Mouse (Mus musculus) hematopoietic stem cell, adult 5-6 weeks (primary cell): ENCODE data around the gene Crocc. TPM values are rescaled to one million over a fixed set of nuclear protein-coding genes. Genes with fewer than 3 reads are reported as not detected.
A peak's percentile ranks its signal among the peaks of the same experiment; 100 is the strongest.

ENCODE experiments used
- ATAC-seq, 2 experiments: fragments of 125-278 bp in 1 of 2; replicated peaks in 1 of 2; 2 replicates each; pipeline ENCODE4 v1.8.0; 2016 to 2017; ENCODE audit warnings: inconsistent platforms in 2 of 2, mild to moderate bottlenecking in 2 of 2, moderate number of reproducible peaks in 2 of 2, low read depth in 1 of 2, moderate TSS enrichment in 1 of 2; ENCODE audit not compliant: low FRiP score in 2 of 2, poor library complexity in 2 of 2, severe bottlenecking in 2 of 2, insufficient read depth in 1 of 2, low TSS enrichment in 1 of 2
- total RNA-seq: library from RNA; stranded (forward); fragments of 172-1452, 232-1000 nt; gene quantifications from 2 replicates; pipeline ENCODE4 v1.2.3, GENCODE M21; 2017

The Crocc gene
- total RNA-seq, 1 experiment from 2014 or later = 8.3 TPM

GRCm38 (mm10) chr4:141041117-141041516 lies 19.2 kb downstream of the Crocc start:
- ATAC-seq = no peak

- ATAC-seq = peak in 1 of 2 experiments; percentile 11; a peak in 1 of 4 replicates
These were observed 26.5 kb downstream of the Crocc start for GRCm38 (mm10) chr4:141033606-141034549.

GRCm38 (mm10) chr4:141031733-141032132 lies 28.6 kb downstream of the Crocc start:
- peak; percentile 77 to 79 for ATAC-seq

GRCm38 (mm10) chr4:141030541-141031206 lies 29.7 kb downstream of the Crocc start:
- no peak for ATAC-seq

GRCm38 (mm10) chr4:141024992-141025391 lies 35.4 kb downstream of the Crocc start:
- ATAC-seq = no peak

- no peak for ATAC-seq
These were observed 36.3 kb downstream of the Crocc start for GRCm38 (mm10) chr4:141024052-141024451.

GRCm38 (mm10) chr4:141021614-141021929 lies 38.8 kb downstream of the Crocc start:
- no peak for ATAC-seq

- ATAC-seq = no peak
These were observed 39.3 kb downstream of the Crocc start for GRCm38 (mm10) chr4:141020811-141021613.

GRCm38 (mm10) chr4:141020220-141020619 lies 40.1 kb downstream of the Crocc start:
- no peak for ATAC-seq

GRCm38 (mm10) chr4:141017657-141018436 lies 42.5 kb downstream of the Crocc start:
- ATAC-seq = no peak

GRCm38 (mm10) chr4:141016311-141016710 lies 44.0 kb downstream of the Crocc start:
- no peak for ATAC-seq

- no peak for ATAC-seq
These were observed 45.0 kb downstream of the Crocc start for GRCm38 (mm10) chr4:141015356-141015755.

- no peak for ATAC-seq
These were observed 45.5 kb downstream of the Crocc start for GRCm38 (mm10) chr4:141014856-141015255.

GRCm38 (mm10) chr4:141014114-141014513 lies 46.2 kb downstream of the Crocc start:
- ATAC-seq = no peak

GRCm38 (mm10) chr4:141012558-141012957 lies 47.8 kb downstream of the Crocc start:
- ATAC-seq = no peak

- no peak for ATAC-seq
These were observed 48.6 kb downstream of the Crocc start for GRCm38 (mm10) chr4:141011556-141012328.
